Mouse (Mus musculus): ENCODE results near the gene Cecr2.

DNA sequence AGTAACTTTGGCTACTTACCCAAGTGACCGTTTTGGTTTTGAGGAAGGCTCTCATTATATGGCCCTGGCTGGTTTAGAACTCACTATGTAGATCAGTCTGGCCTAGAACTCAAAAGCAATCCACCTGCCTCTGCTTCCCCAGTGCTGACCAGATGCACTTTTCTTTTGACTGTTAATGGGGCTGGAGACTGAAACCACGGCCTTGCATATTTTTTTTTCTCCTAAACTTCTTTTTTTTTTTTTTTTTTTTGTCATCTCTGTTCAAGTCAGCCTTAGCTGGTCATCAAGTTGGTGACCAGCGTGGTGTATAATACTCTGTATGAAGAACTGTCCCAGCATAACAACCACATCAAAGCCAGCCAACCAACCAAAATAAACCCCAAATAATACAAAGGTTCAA, 10.5 kb upstream of the Cecr2 start:
- no peak for TF ChIP-seq POLR2A (IDR thresholded peaks at IDR 0.05; ENCODE audit: borderline replicate concordance, insufficient read depth, low read length)
- TF ChIP-seq CTCF (IDR thresholded peaks at IDR 0.05; ENCODE audit: borderline replicate concordance, insufficient read depth, low read depth, low read length) = no peak
